Mouse (Mus musculus) heart, embryonic 16.5 days (tissue): ENCODE measurements around the gene Frg2f1. TPM values are rescaled to one million over a fixed set of nuclear protein-coding genes. Genes with fewer than 3 reads are reported as not detected.
A peak's percentile ranks its signal among the peaks of the same experiment; 100 is the strongest.

Source experiments
- ATAC-seq: fragments of 200-750 bp; cut with Nextera tagmentation; replicated peaks from 2 replicates; pipeline ENCODE4 v1.8.0; 2017; ENCODE audit warnings: moderate number of reproducible peaks; ENCODE audit not compliant: insufficient read depth, low FRiP score; ENCODE audit errors: extremely low read depth
- H3K27ac ChIP-seq: fragments of 300-500 bp; sonication (generic); 2 replicates; pipeline ENCODE4 v1.5.1; 2014; ENCODE audit warnings: mild to moderate bottlenecking, low read length, control low read depth, moderate library complexity
- H3K27me3 ChIP-seq: fragments of 300-500 bp; sonication (generic); 2 replicates; pipeline ENCODE4 v1.6.1; 2014; ENCODE audit warnings: low read length, mixed read lengths; ENCODE audit not compliant: control insufficient read depth, insufficient read depth
- H3K36me3 ChIP-seq: fragments of 300-500 bp; sonication (generic); 2 replicates; pipeline ENCODE4 v1.6.1; 2014; ENCODE audit not compliant: control insufficient read depth, insufficient read depth
- H3K4me1 ChIP-seq: fragments of 300-500 bp; sonication (generic); 2 replicates; pipeline ENCODE4 v1.6.1; 2014; ENCODE audit warnings: low read length, mixed read lengths; ENCODE audit not compliant: control insufficient read depth, insufficient read depth
- H3K4me2 ChIP-seq: fragments of 300-500 bp; sonication (generic); 2 replicates; pipeline ENCODE4 v1.6.1; 2014; ENCODE audit warnings: low read depth, mild to moderate bottlenecking, control low read depth, low read length
- H3K4me3 ChIP-seq: fragments of 300-500 bp; sonication (generic); 2 replicates; pipeline ENCODE4 v1.5.1; 2014; ENCODE audit warnings: mild to moderate bottlenecking, control low read depth, low read length
- H3K9ac ChIP-seq: fragments of 300-500 bp; sonication (generic); 2 replicates; pipeline ENCODE4 v1.6.1; 2014; ENCODE audit warnings: low read length, control low read depth
- H3K9me3 ChIP-seq: fragments of 300-500 bp; sonication (generic); replicated peaks from 2 replicates; pipeline ENCODE4 v1.6.1; 2016; ENCODE audit warnings: low read length; ENCODE audit not compliant: control insufficient read depth
- WGBS: fragments of 180-500 bp; shearing (Covaris S2); extraction: QIAGEN DNeasy Blood & Tissue Kit; methylation state at CpG from one replicate; pipeline ENCODE4 v1.1.7; 2014; 5-methylcytosine and 5-hydroxymethylcytosine counted together
- polyA plus RNA-seq: library from polyadenylated mRNA; unstranded; fragments of >200 nt; fragmentation: Nextera tagmentation; extraction: Ambion mirVana; gene quantifications from 2 replicates; pipeline ENCODE4 v1.2.1, GENCODE M21; 2015

Gene Frg2f1
- 3.1 and 5.6 TPM in 2 replicates for polyA plus RNA-seq

GRCm38 (mm10) chr4:119539031-119539824, at the start of gene Frg2f1:
Gene Frg2f1, minus strand, starts transcription at chr4:119539529.
- ATAC-seq, result peak; percentile 92
- WGBS, result under 1% methylated on average over 76 of the region's 85 CpGs
- peaks cover 19% of the 10 kb centered on the region for H3K4me1 ChIP-seq
- H3K27ac ChIP-seq, result peak within 1 kb of the TSS; percentile 99
- no peaks in the 10 kb centered on the region for H3K9me3 ChIP-seq
- no peaks in the 10 kb centered on the region for H3K27me3 ChIP-seq
- no peaks in the 10 kb centered on the region for H3K36me3 ChIP-seq
- peak within 1 kb of the TSS; percentile 97 for H3K9ac ChIP-seq
- H3K4me2 ChIP-seq, result peak within 1 kb of the TSS; percentile 89
- peak within 1 kb of the TSS; percentile 99 for H3K4me3 ChIP-seq

GRCm38 (mm10) chr4:119588037-119588436, 48.7 kb upstream of the Frg2f1 start:
- Histone ChIP-seq H3K4me3 (no peak overlapping the region), H3K36me3 (peaks cover 15% of the 10 kb centered on the region), H3K27ac (no peak overlapping the region), H3K4me1 (0 out of 2 replicates have a peak, but pooled peaks cover 4% of the 10 kb centered on the region), H3K9ac (no peak overlapping the region), H3K9me3 (no peaks in the 10 kb centered on the region), H3K4me2 (no peak overlapping the region), H3K27me3 (no peaks in the 10 kb centered on the region)
- WGBS, result 92% methylated on average over 2 of the region's 2 CpGs
- no peak for ATAC-seq

DNA sequence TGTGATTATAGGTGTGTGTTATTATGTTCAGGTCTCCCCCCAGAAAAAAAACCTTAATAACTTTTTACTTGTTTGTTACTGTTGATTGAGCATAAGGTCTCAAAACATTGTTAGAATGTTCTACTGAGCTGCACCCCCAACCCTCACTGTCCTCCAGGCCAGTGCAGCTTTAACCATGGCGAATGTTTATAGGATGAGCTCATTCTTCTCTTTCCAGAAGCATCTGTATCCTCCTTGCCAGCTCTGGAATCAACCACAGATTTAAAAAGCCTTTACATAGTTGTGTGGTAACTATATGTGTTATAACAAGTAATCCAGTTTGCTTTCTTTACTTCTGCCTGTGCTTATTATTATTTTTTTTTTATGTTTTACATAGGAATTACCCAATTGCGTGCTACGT, 36.1 kb upstream of the Frg2f1 start:
- ATAC-seq, result 0 out of 2 replicates have a peak, but pooled peaks have one; percentile 41
- no peak overlapping the region for H3K4me2 ChIP-seq
- H3K27ac ChIP-seq, result no peak overlapping the region
- 69% methylated on average over 3 of the region's 3 CpGs for WGBS
- no peaks in the 10 kb centered on the region for H3K27me3 ChIP-seq
- H3K4me1 ChIP-seq, result peaks cover 32% of the 10 kb centered on the region
- H3K4me3 ChIP-seq, result no peak overlapping the region
- H3K36me3 ChIP-seq, result peaks cover 4% of the 10 kb centered on the region; the same call in 1 of the 2 replicates
- H3K9me3 ChIP-seq, result no peaks in the 10 kb centered on the region
- H3K9ac ChIP-seq, result no peak overlapping the region

DNA sequence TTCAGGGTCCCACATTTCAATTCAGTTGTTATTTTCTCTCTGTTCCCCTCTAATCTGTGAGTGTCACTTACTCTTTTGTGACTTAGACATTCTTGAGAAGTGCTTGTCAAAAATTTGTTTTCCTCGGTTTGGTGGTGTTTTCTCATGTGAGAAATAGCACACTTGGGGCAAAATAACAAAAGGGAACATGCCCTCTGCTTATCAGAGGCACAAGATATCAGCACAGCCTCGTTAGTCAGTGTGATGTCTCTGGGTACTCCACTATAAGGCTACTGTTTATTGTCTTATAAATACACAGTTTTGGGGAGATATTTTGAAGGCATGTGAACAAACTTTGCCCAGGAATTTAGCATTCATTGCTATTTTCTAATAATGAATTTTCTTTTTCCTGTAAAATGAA, 35.2 kb upstream of the Frg2f1 start:
- Histone ChIP-seq H3K36me3 (peaks cover 4% of the 10 kb centered on the region; the same call in 1 of the 2 replicates), H3K27ac (no peak overlapping the region)
- 21% methylated on average over 2 of the region's 2 CpGs for WGBS

GRCm38 (mm10) chr4:119572682-119573081, 33.4 kb upstream of the Frg2f1 start:
- H3K27me3 ChIP-seq, result no peaks in the 10 kb centered on the region
- H3K27ac ChIP-seq, result peak overlapping the region; percentile 51; the same call in 1 of the 2 replicates
- H3K9ac ChIP-seq, result no peak overlapping the region
- no peaks in the 10 kb centered on the region for H3K36me3 ChIP-seq
- H3K4me2 ChIP-seq, result no peak overlapping the region
- H3K4me3 ChIP-seq, result no peak overlapping the region
- ATAC-seq, result no peak
- H3K4me1 ChIP-seq, result peaks cover 32% of the 10 kb centered on the region
- H3K9me3 ChIP-seq, result no peaks in the 10 kb centered on the region
- 86% methylated on average over 3 of the region's 3 CpGs for WGBS

More for the DNA sequence above, 35.2 kb upstream of the Frg2f1 start:
- peaks cover 32% of the 10 kb centered on the region for H3K4me1 ChIP-seq
- no peaks in the 10 kb centered on the region for H3K9me3 ChIP-seq
- H3K9ac ChIP-seq, result no peak overlapping the region
- no peak overlapping the region for H3K4me3 ChIP-seq
- no peak for ATAC-seq
- no peaks in the 10 kb centered on the region for H3K27me3 ChIP-seq
- no peak overlapping the region for H3K4me2 ChIP-seq

DNA sequence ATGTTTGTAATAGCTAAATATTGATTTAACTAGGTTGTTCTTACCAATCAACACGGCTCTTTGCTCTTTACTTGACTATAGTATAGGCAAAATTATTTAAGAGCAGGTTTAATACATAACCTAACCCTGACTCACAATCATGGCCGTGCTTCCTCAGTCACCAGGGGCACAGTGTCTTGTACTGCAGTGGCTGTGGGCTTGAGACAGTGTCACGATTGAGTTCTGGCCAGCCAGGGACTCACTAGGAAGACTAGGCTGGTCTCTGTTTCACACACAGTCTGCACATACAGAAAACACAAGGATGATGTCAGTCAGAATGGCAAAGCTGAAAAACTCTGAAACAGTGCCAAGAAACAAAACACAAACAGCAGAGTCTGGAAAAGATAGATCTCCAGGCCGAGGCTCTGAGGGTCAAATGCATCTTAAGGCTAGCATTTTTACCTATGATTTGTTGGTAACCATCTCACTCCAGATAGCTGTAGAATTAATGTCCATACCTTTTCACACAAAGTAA, 27.1 kb upstream of the Frg2f1 start:
- ATAC-seq, result 0 out of 2 replicates have a peak, but pooled peaks have one; percentile 45
- Histone ChIP-seq H3K4me2 (no peak overlapping the region), H3K27me3 (no peaks in the 10 kb centered on the region), H3K4me3 (no peak overlapping the region), H3K9ac (0 out of 2 replicates have a peak overlapping the region, but pooled peaks have one; percentile 29), H3K27ac (peak overlapping the region; percentile 77), H3K9me3 (peaks cover 5% of the 10 kb centered on the region; the same call in 1 of the 2 replicates), H3K36me3 (peaks cover 8% of the 10 kb centered on the region), H3K4me1 (peaks cover 12% of the 10 kb centered on the region)
- WGBS, result 48% methylated on average over 4 of the region's 4 CpGs

DNA sequence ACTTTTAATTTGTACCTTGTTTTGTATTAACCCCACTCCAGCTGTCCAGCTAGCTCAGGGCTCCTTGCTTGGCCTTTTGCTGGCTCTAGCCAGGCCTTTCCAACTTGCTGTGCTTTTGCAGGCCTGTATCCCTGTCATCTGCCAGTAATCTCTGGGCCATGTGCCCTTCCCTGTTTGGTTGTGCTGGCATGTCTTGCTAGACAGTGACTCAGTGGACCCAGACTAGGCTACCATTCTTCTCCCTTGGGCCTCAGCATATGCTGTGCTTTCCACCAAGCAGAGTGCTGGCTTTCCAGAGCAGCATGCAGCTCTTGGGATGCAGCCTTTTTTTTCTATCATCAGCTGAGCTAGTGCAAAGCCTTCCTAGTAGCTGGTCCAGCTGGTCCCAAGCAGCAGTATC, 23.8 kb upstream of the Frg2f1 start:
- Histone ChIP-seq H3K27ac (no peak overlapping the region), H3K36me3 (peaks cover 8% of the 10 kb centered on the region), H3K4me2 (no peak overlapping the region), H3K4me3 (no peak overlapping the region), H3K9me3 (peaks cover 5% of the 10 kb centered on the region; the same call in 1 of the 2 replicates), H3K4me1 (peaks cover 11% of the 10 kb centered on the region), H3K9ac (no peak overlapping the region), H3K27me3 (no peaks in the 10 kb centered on the region)
- no peak for ATAC-seq

DNA sequence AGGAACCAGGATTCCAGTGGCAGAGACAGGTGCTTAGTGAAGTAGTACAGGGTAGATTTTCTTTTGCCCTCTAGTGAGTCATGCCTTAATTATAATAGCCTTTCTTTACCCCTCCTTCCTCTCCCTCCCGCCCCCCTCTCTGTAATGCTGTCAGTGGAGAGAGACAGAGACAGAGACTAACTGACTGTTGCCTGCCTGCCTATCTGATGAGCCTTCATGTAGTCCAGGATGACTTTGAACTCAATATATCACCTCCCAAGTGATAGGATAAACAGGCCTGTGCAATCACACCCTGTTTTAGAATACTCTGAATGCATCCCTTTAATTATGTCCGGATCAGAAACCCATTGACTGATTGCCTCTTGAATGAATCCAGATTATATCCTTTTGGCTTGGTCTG, 16.1 kb upstream of the Frg2f1 start:
- H3K27ac ChIP-seq, result no peak overlapping the region
- no peak overlapping the region for H3K4me3 ChIP-seq
- no peaks in the 10 kb centered on the region for H3K27me3 ChIP-seq
- H3K9ac ChIP-seq, result no peak overlapping the region
- 72% methylated on average over 2 of the region's 2 CpGs for WGBS
- no peak overlapping the region for H3K4me2 ChIP-seq
- no peaks in the 10 kb centered on the region for H3K36me3 ChIP-seq
- ATAC-seq, result no peak
- no peaks in the 10 kb centered on the region for H3K9me3 ChIP-seq
- peaks cover 20% of the 10 kb centered on the region; the same call in 1 of the 2 replicates for H3K4me1 ChIP-seq

DNA sequence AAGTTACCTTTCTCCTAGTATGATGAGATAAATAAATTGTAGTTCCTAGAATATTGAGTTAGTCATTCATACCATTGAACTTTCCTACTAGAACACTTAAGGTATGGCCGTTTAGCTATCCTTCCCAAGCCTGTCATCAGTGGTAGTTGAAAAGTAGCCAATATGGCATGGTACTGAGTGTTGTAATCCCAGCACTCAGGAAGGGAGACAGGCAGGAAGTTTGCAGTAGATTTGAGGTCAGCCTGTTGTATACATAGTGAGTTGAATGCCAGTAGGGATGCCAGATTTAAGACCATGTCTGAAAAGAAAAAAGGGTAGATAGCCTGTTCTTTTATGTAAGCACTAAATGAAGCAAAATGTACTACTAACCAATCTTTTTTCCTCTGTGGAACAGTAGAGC, 11.5 kb upstream of the Frg2f1 start:
- 30% methylated on average over 1 of the region's 1 CpGs for WGBS

More for the DNA sequence above, 11.5 kb upstream of the Frg2f1 start:
- Histone ChIP-seq H3K4me2 (no peak overlapping the region), H3K4me1 (peaks cover 21% of the 10 kb centered on the region), H3K27me3 (no peaks in the 10 kb centered on the region), H3K9me3 (no peaks in the 10 kb centered on the region), H3K4me3 (no peak overlapping the region), H3K27ac (no peak overlapping the region), H3K9ac (no peak overlapping the region), H3K36me3 (no peaks in the 10 kb centered on the region)
- no peak for ATAC-seq
